Mouse (Mus musculus) hindbrain, embryonic 10.5 days (tissue): ENCODE data around the gene Gm4869. TPM values are rescaled to one million over a fixed set of nuclear protein-coding genes. Genes with fewer than 3 reads are reported as not detected.

Source experiments
- DNase-seq: peaks from one replicate; pipeline ENCODE4 v3.0.0-alpha.2; 2017; ENCODE audit warnings: low spot score
- H3K27ac ChIP-seq: fragments of 300-500 bp; sonication (generic); 2 replicates; pipeline ENCODE4 v1.5.1; 2016; ENCODE audit warnings: mild to moderate bottlenecking, moderate library complexity
- H3K27me3 ChIP-seq: fragments of 300-500 bp; sonication (generic); 2 replicates; pipeline ENCODE4 v1.6.1; 2016; ENCODE audit warnings: mild to moderate bottlenecking; ENCODE audit not compliant: poor library complexity, insufficient read depth, severe bottlenecking
- H3K36me3 ChIP-seq: fragments of 300-500 bp; sonication (generic); 2 replicates; pipeline ENCODE4 v1.6.1; 2016; ENCODE audit warnings: mild to moderate bottlenecking, moderate library complexity
- H3K4me1 ChIP-seq: fragments of 300-500 bp; sonication (generic); replicated peaks from 2 replicates; pipeline ENCODE4 v1.6.1; 2016; ENCODE audit warnings: mild to moderate bottlenecking
- H3K4me3 ChIP-seq: fragments of 300-500 bp; sonication (generic); 2 replicates; pipeline ENCODE4 v1.5.1; 2016; ENCODE audit warnings: mild to moderate bottlenecking, moderate library complexity
- H3K9me3 ChIP-seq: fragments of 300-500 bp; sonication (generic); 2 replicates; pipeline ENCODE4 v1.6.1; 2016; ENCODE audit warnings: mild to moderate bottlenecking, moderate library complexity
- whole genome bisulfite sequencing: fragments of 180-500 bp; shearing (Covaris S2); methylation state at CpG from one replicate; pipeline ENCODE4 v1.1.7; 2016; 5-methylcytosine and 5-hydroxymethylcytosine counted together
- polyA plus RNA-seq: library from polyadenylated mRNA; unstranded; fragments of >200 nt; fragmentation: Nextera tagmentation; extraction: Ambion mirVana; gene quantifications from 2 replicates; pipeline ENCODE4 v1.2.1, GENCODE M21; 2016

Gene Gm4869
- polyA plus RNA-seq, 1 experiment from 2014 or later, result not detected

- Histone ChIP-seq H3K4me3 (no peak overlapping the region), H3K27ac (peak overlapping the region; percentile 23; the same call in 1 of the 2 replicates), H3K4me1 (peaks cover 51% of the 10 kb centered on the region), H3K9me3 (no peaks in the 10 kb centered on the region), H3K27me3 (no peaks in the 10 kb centered on the region), H3K36me3 (no peaks in the 10 kb centered on the region)
- no peak for DNase-seq
- WGBS, result 71% methylated on average over 8 of the region's 8 CpGs
These were observed 68.5 kb downstream of the Gm4869 start for GRCm38 (mm10) chr5:140513921-140514320.

GRCm38 (mm10) chr5:140514799-140515486 lies 69.5 kb downstream of the Gm4869 start:
- Histone ChIP-seq H3K27me3 (no peaks in the 10 kb centered on the region), H3K27ac (peak overlapping the region; percentile 35; the same call in 1 of the 2 replicates), H3K9me3 (no peaks in the 10 kb centered on the region), H3K36me3 (no peaks in the 10 kb centered on the region; the same call in 1 of the 2 replicates), H3K4me3 (no peak overlapping the region), H3K4me1 (peaks cover 41% of the 10 kb centered on the region)
- no peak for DNase-seq
- WGBS, result 63% methylated on average over 7 of the region's 7 CpGs

- DNase-seq, result no peak
- peak overlapping the region; percentile 0; the same call in 1 of the 2 replicates for H3K27ac ChIP-seq
- H3K4me1 ChIP-seq, result peaks cover 29% of the 10 kb centered on the region
- no peaks in the 10 kb centered on the region for H3K9me3 ChIP-seq
- 91% methylated on average over 21 of the region's 21 CpGs for WGBS
- H3K4me3 ChIP-seq, result no peak overlapping the region
- peaks cover 4% of the 10 kb centered on the region for H3K36me3 ChIP-seq
- H3K27me3 ChIP-seq, result no peaks in the 10 kb centered on the region
These were observed 71.9 kb downstream of the Gm4869 start for GRCm38 (mm10) chr5:140517159-140517920.

GRCm38 (mm10) chr5:140517921-140518230 lies 72.4 kb downstream of the Gm4869 start:
- DNase-seq, result no peak
- 90% methylated on average over 4 of the region's 4 CpGs for WGBS
- no peak overlapping the region for H3K4me3 ChIP-seq
- no peaks in the 10 kb centered on the region for H3K27me3 ChIP-seq
- peaks cover 29% of the 10 kb centered on the region for H3K4me1 ChIP-seq
- no peak overlapping the region; the same call in 1 of the 2 replicates for H3K27ac ChIP-seq
- H3K9me3 ChIP-seq, result no peaks in the 10 kb centered on the region
- H3K36me3 ChIP-seq, result peaks cover 4% of the 10 kb centered on the region

GRCm38 (mm10) chr5:140521196-140521595 lies 75.8 kb downstream of the Gm4869 start:
- no peak for DNase-seq
- 91% methylated on average over 1 of the region's 1 CpGs for WGBS
- peaks cover 36% of the 10 kb centered on the region for H3K36me3 ChIP-seq
- no peak overlapping the region for H3K4me3 ChIP-seq
- no peaks in the 10 kb centered on the region for H3K9me3 ChIP-seq
- peaks cover 9% of the 10 kb centered on the region; the same call in 1 of the 2 replicates for H3K4me1 ChIP-seq
- H3K27me3 ChIP-seq, result no peaks in the 10 kb centered on the region
- H3K27ac ChIP-seq, result no peak overlapping the region

- WGBS, result 88% methylated on average over 2 of the region's 2 CpGs
- no peak overlapping the region for H3K27ac ChIP-seq
- H3K36me3 ChIP-seq, result peaks cover 61% of the 10 kb centered on the region
- H3K27me3 ChIP-seq, result no peaks in the 10 kb centered on the region
- DNase-seq, result no peak
- no peak overlapping the region for H3K4me3 ChIP-seq
- H3K9me3 ChIP-seq, result peaks cover 9% of the 10 kb centered on the region
- no peaks in the 10 kb centered on the region for H3K4me1 ChIP-seq
These were observed 81.3 kb downstream of the Gm4869 start for GRCm38 (mm10) chr5:140526754-140527153.

GRCm38 (mm10) chr5:140538111-140538683 lies 92.8 kb downstream of the Gm4869 start:
- Histone ChIP-seq H3K9me3 (no peaks in the 10 kb centered on the region), H3K27ac (no peak overlapping the region; the same call in 1 of the 2 replicates), H3K4me1 (peaks cover 14% of the 10 kb centered on the region), H3K27me3 (no peaks in the 10 kb centered on the region), H3K36me3 (no peaks in the 10 kb centered on the region), H3K4me3 (no peak overlapping the region)
- WGBS, result 68% methylated on average over 13 of the region's 13 CpGs
- peak; percentile 25 for DNase-seq

- Histone ChIP-seq H3K9me3 (no peaks in the 10 kb centered on the region), H3K36me3 (no peaks in the 10 kb centered on the region), H3K4me1 (peaks cover 17% of the 10 kb centered on the region), H3K27me3 (no peaks in the 10 kb centered on the region), H3K27ac (no peak overlapping the region), H3K4me3 (no peak overlapping the region)
- 14% methylated on average over 8 of the region's 8 CpGs for WGBS
- peak; percentile 83 for DNase-seq
These were observed 94.7 kb downstream of the Gm4869 start for GRCm38 (mm10) chr5:140540106-140540505.

- WGBS, result 73% methylated on average over 9 of the region's 9 CpGs
- Histone ChIP-seq H3K36me3 (no peaks in the 10 kb centered on the region), H3K9me3 (0 out of 2 replicates have a peak, but pooled peaks cover 1% of the 10 kb centered on the region), H3K27ac (peak overlapping the region; percentile 69), H3K4me3 (no peak overlapping the region), H3K27me3 (0 out of 2 replicates have a peak, but pooled peaks cover 4% of the 10 kb centered on the region), H3K4me1 (peaks cover 11% of the 10 kb centered on the region)
- DNase-seq, result no peak
These were observed 97.5 kb downstream of the Gm4869 start for GRCm38 (mm10) chr5:140542811-140543575.

Other genes starting within 250 kb of the Gm4869 start
- gene Mad1l1, start 124.1 kb upstream of the Gm4869 start, polyA plus RNA-seq, result 56.2 and 60.4 TPM in 2 replicates
- 53.8 and 54.6 TPM in 2 replicates for gene Nudt1, start 124.0 kb upstream of the Gm4869 start, polyA plus RNA-seq
- 21.5 and 21.7 TPM in 2 replicates for gene Mrm2, start 113.7 kb upstream of the Gm4869 start, polyA plus RNA-seq
- 24.5 and 25.5 TPM in 2 replicates for gene Snx8, start 56.4 kb upstream of the Gm4869 start, polyA plus RNA-seq
- gene Eif3b, start 26.3 kb upstream of the Gm4869 start, polyA plus RNA-seq, result 166 and 167 TPM in 2 replicates
- 15.7 and 18.8 TPM in 2 replicates for gene Chst12, start 59.9 kb downstream of the Gm4869 start, polyA plus RNA-seq
- gene Grifin, start 119.4 kb downstream of the Gm4869 start, polyA plus RNA-seq, result not detected in 2 replicates
- gene Lfng, start 161.7 kb downstream of the Gm4869 start, polyA plus RNA-seq, result 40.9 and 51.2 TPM in 2 replicates
- gene Ttyh3, start 203.4 kb downstream of the Gm4869 start, polyA plus RNA-seq, result 32.1 and 52.5 TPM in 2 replicates